Mouse (Mus musculus) CH12.LX (cell line): Measurements from ENCODE around the gene Cox16. TPM values are rescaled to one million over a fixed set of nuclear protein-coding genes. Genes with fewer than 3 reads are reported as not detected.

Experiments
- DNase-seq: peaks from one replicate; pipeline ENCODE4 v3.0.0-alpha.2; 2013; ENCODE audit errors: extremely low read depth
- H3K27ac ChIP-seq: 2 replicates; pipeline ENCODE4 v1.5.1; 2012; ENCODE audit warnings: low read depth, mild to moderate bottlenecking, control low read depth, moderate library complexity; ENCODE audit not compliant: insufficient read depth
- H3K27me3 ChIP-seq: replicated peaks from 2 replicates; pipeline ENCODE3; 2012; ENCODE audit warnings: inconsistent platforms
- H3K36me3 ChIP-seq, 2 experiments: replicated peaks in 1 of 2; 2 replicates each; pipeline versions ENCODE3 to v1.6.1; 2012; ENCODE audit warnings: inconsistent platforms in 1 of 2, low read length in 1 of 2, mild to moderate bottlenecking in 1 of 2, mixed read lengths in 1 of 2, moderate library complexity in 1 of 2; ENCODE audit not compliant: control insufficient read depth in 1 of 2, insufficient read depth in 1 of 2
- H3K4me1 ChIP-seq, 2 experiments: 2 replicates each; pipeline ENCODE4 v1.6.1; 2012; ENCODE audit warnings: inconsistent platforms in 1 of 2, moderate library complexity in 1 of 2; ENCODE audit not compliant: insufficient read depth in 2 of 2, control insufficient read depth in 1 of 2
- H3K4me2 ChIP-seq: 2 replicates; pipeline ENCODE4 v1.6.1; 2012; ENCODE audit warnings: low read depth, mild to moderate bottlenecking, control low read depth; ENCODE audit not compliant: poor library complexity, insufficient read depth, severe bottlenecking
- H3K4me3 ChIP-seq, 3 experiments: fragments of 150-350 bp in 1 of 3; sonication (generic) in 1 of 3; replicated peaks in 1 of 3; 2 replicates each; pipeline versions ENCODE3 to v1.5.1; 2011 to 2012; ENCODE audit warnings: low read depth in 2 of 3, low read length in 2 of 3, mild to moderate bottlenecking in 2 of 3, moderate library complexity in 2 of 3, control low read depth in 1 of 3, improper control_type of control experiment in 1 of 3, inconsistent platforms in 1 of 3, mixed read lengths in 1 of 3; ENCODE audit not compliant: poor library complexity in 1 of 3
- H3K79me2 ChIP-seq: replicated peaks from 2 replicates; pipeline ENCODE4 v1.6.1; 2012; ENCODE audit warnings: mild to moderate bottlenecking, moderate library complexity; ENCODE audit not compliant: control insufficient read depth, poor library complexity, insufficient read depth, severe bottlenecking; ENCODE audit errors: extremely low read depth
- H3K9ac ChIP-seq: 2 replicates; pipeline ENCODE4 v1.6.1; 2012; ENCODE audit warnings: low read depth, mild to moderate bottlenecking, control low read depth, moderate library complexity; ENCODE audit not compliant: insufficient read depth
- H3K9me3 ChIP-seq: replicated peaks from 2 replicates; pipeline ENCODE3; 2012; ENCODE audit warnings: low read length, inconsistent platforms, mixed read lengths
- BHLHE40 ChIP-seq: IDR thresholded peaks from 2 replicates; pipeline ENCODE4 v1.6.1; 2011; ENCODE audit warnings: mild to moderate bottlenecking, low read depth, low read length, improper control_type of control experiment
- CHD1 ChIP-seq: IDR thresholded peaks from 2 replicates; pipeline ENCODE4 v1.6.1; 2012; ENCODE audit warnings: low read depth, low read length, improper control_type of control experiment, inconsistent platforms
- CHD2 ChIP-seq: IDR thresholded peaks from 2 replicates; pipeline ENCODE4 v1.6.1; 2011; ENCODE audit warnings: low read length, improper control_type of control experiment
- CTCF ChIP-seq, 2 experiments: IDR thresholded peaks in 1 of 2; conservative IDR thresholded peaks in 1 of 2; 2 replicates each; pipeline ENCODE4 v1.5.1; 2011 to 2012; ENCODE audit warnings: low read depth in 2 of 2, low read length in 2 of 2, improper control_type of control experiment in 1 of 2, inconsistent platforms in 1 of 2, mild to moderate bottlenecking in 1 of 2, moderate library complexity in 1 of 2
- GABPA ChIP-seq: IDR thresholded peaks from 2 replicates; pipeline ENCODE4 v1.6.1; 2012; ENCODE audit warnings: low read depth, low read length, improper control_type of control experiment, inconsistent platforms; ENCODE audit not compliant: insufficient replicate concordance
- HCFC1 ChIP-seq: IDR thresholded peaks from 2 replicates; pipeline ENCODE4 v1.6.1; 2012; ENCODE audit warnings: low read depth, mild to moderate bottlenecking, inconsistent platforms, low read length, improper control_type of control experiment
- IRF4 ChIP-seq: IDR thresholded peaks from 2 replicates; pipeline ENCODE4 v1.6.1; 2014; ENCODE audit warnings: low read depth, mild to moderate bottlenecking, inconsistent platforms, low read length, improper control_type of control experiment
- JUN ChIP-seq: IDR thresholded peaks from 2 replicates; pipeline ENCODE4 v1.6.1; 2011; ENCODE audit warnings: low read depth, mild to moderate bottlenecking, low read length, improper control_type of control experiment, moderate library complexity; ENCODE audit not compliant: insufficient read depth
- MAX ChIP-seq: IDR thresholded peaks from 2 replicates; pipeline ENCODE4 v1.6.1; 2011; ENCODE audit warnings: low read length, improper control_type of control experiment
- MYC ChIP-seq: IDR thresholded peaks from 2 replicates; pipeline ENCODE4 v1.6.1; 2011; ENCODE audit warnings: low read depth, mild to moderate bottlenecking, improper control_type of control experiment, low read length
- NELFE ChIP-seq: IDR thresholded peaks from 2 replicates; pipeline ENCODE4 v1.6.1; 2011; ENCODE audit warnings: low read depth, low read length, improper control_type of control experiment
- PAX5 ChIP-seq: IDR thresholded peaks from 2 replicates; pipeline ENCODE4 v1.6.1; 2012; ENCODE audit warnings: low read length, inconsistent platforms, mixed read lengths
- RAD21 ChIP-seq: IDR thresholded peaks from 2 replicates; pipeline ENCODE4 v1.6.1; 2011; ENCODE audit warnings: low read depth, mild to moderate bottlenecking, low read length, improper control_type of control experiment, moderate library complexity
- SIN3A ChIP-seq: IDR thresholded peaks from 2 replicates; pipeline ENCODE4 v1.6.1; 2012; ENCODE audit warnings: low read length, improper control_type of control experiment, inconsistent platforms
- TBP ChIP-seq: conservative IDR thresholded peaks from 2 replicates; pipeline ENCODE4 v1.6.1; 2011; ENCODE audit warnings: low read depth, low read length, improper control_type of control experiment
- USF2 ChIP-seq: conservative IDR thresholded peaks from 2 replicates; pipeline ENCODE4 v1.6.1; 2011; ENCODE audit warnings: low read depth, low read length, improper control_type of control experiment
- dilution Hi-C: fragments of 300-500 bp; cut with MboI; formaldehyde crosslinking; loops from 2 replicates; pipeline ENCODE4 v1.14.3; 2020; ENCODE audit warnings: low sequenced_read_pairs; ENCODE audit not compliant: extremely low pct_unique_long_range_greater_than_20kb, extremely low pct_ligation_motif_present
- in situ Hi-C: fragments of 300-500 bp; cut with MboI; formaldehyde crosslinking; loops from 3 replicates; pipeline ENCODE4 v1.14.3; 2019; ENCODE audit warnings: low sequenced_read_pairs, low pct_ligation_motif_present, low pct_unique_long_range_greater_than_20kb, mixed read lengths
- polyA plus RNA-seq: library from polyadenylated mRNA; unstranded; fragments of >175 nt; gene quantifications from 2 replicates; pipeline ENCODE4 v1.2.1, GENCODE M21; 2012; ENCODE audit warnings: low read depth; ENCODE audit not compliant: insufficient read length
- total RNA-seq, 2 experiments: library from RNA; depleted of rRNA; stranded (reverse); fragments of 300-350 nt in 1 of 2; fragments of >200 nt in 1 of 2; gene quantifications; 2 replicates each; pipeline ENCODE4 v1.2.3; 2012 to 2014

Gene Cox16
- total and polyA plus RNA-seq, 3 experiments, result 118 to 321 (median 124) TPM

- Histone ChIP-seq H3K9ac (peak overlapping the region; percentile 51), H3K9me3 (no peaks in the 10 kb centered on the region), H3K27me3 (no peaks in the 10 kb centered on the region), H3K27ac (no peak overlapping the region), H3K4me2 (peak overlapping the region; percentile 68), H3K79me2 (peaks cover 20% of the 10 kb centered on the region), H3K4me3 (peak overlapping the region; percentile 75 to 93 (median 82)), H3K4me1 (peaks cover 0 to 14% of the 10 kb centered on the region in 2 experiments; a peak in 2 of 4 replicates), H3K36me3 (peaks cover 0 to 13% of the 10 kb centered on the region in 2 experiments)
- dilution Hi-C loops (no loop called here), in situ Hi-C loops (no loop called here)
- no peak for TF ChIP-seq MAX
- TF ChIP-seq BHLHE40, result no peak
- no peak for TF ChIP-seq CHD1
- TF ChIP-seq PAX5, result no peak
- no peak for TF ChIP-seq RAD21
- no peak for TF ChIP-seq IRF4
- TF ChIP-seq HCFC1, result no peak
- no peak for TF ChIP-seq TBP
- no peak for TF ChIP-seq USF2
- TF ChIP-seq MYC, result no peak
- TF ChIP-seq NELFE, result no peak
- no peak for TF ChIP-seq CHD2
- no peak for TF ChIP-seq GABPA
- TF ChIP-seq CTCF (conservative IDR thresholded peaks at IDR 0.05 in 1 of 2, IDR thresholded peaks at IDR 0.05 in 1 of 2; ENCODE audit: low read depth in 2 of 2, low read length in 2 of 2), result no peak
- DNase-seq, result no peak
These were observed 384 bp upstream of the Cox16 start for GRCm38 (mm10) chr12:81485311-81485710.

- dilution Hi-C loops, result no loop called here
- H3K27ac ChIP-seq, result no peak overlapping the region
- H3K36me3 ChIP-seq, result peaks cover 0 to 17% of the 10 kb centered on the region in 2 experiments
- peaks cover 20% of the 10 kb centered on the region for H3K79me2 ChIP-seq
- peaks cover 0 to 14% of the 10 kb centered on the region in 2 experiments; a peak in 2 of 4 replicates for H3K4me1 ChIP-seq
- TF ChIP-seq JUN (no peak), SIN3A (peak; percentile 31; the same call in 1 of the 2 replicates), MYC (peak; percentile 56), BHLHE40 (peak; percentile 74)
- H3K4me3 ChIP-seq, result peak overlapping the region; percentile 75 to 93 (median 82)
- no peaks in the 10 kb centered on the region for H3K9me3 ChIP-seq
- H3K4me2 ChIP-seq, result peak overlapping the region; percentile 95; the same call in 1 of the 2 replicates
- no peak for DNase-seq
- peak overlapping the region; percentile 74 for H3K9ac ChIP-seq
- in situ Hi-C loops, result no loop called here
- H3K27me3 ChIP-seq, result no peaks in the 10 kb centered on the region
These were observed 715 bp downstream of the Cox16 start for GRCm38 (mm10) chr12:81484212-81484611.
